Mouse (Mus musculus) ES-Bruce4 (cell line): ENCODE measurements around the gene Myom1. TPM values are rescaled to one million over a fixed set of nuclear protein-coding genes. Genes with fewer than 3 reads are reported as not detected.

ENCODE experiments used
- H3K27ac ChIP-seq: 2 replicates; pipeline ENCODE4 v1.5.1; 2012; ENCODE audit warnings: low read length, inconsistent platforms; ENCODE audit not compliant: insufficient read depth
- H3K27me3 ChIP-seq: 2 replicates; pipeline ENCODE4 v1.6.1; 2012; ENCODE audit warnings: mild to moderate bottlenecking, low read length, inconsistent platforms; ENCODE audit not compliant: control insufficient read depth, poor library complexity, insufficient read depth, severe bottlenecking
- H3K36me3 ChIP-seq: 2 replicates; pipeline ENCODE4 v1.6.1; 2012; ENCODE audit warnings: inconsistent platforms, mild to moderate bottlenecking, low read length, moderate library complexity; ENCODE audit not compliant: control insufficient read depth, poor library complexity, insufficient read depth, severe bottlenecking
- H3K4me1 ChIP-seq: one replicate; pipeline ENCODE4 v1.8.1; 2011; ENCODE audit warnings: low read length; ENCODE audit not compliant: control insufficient read depth, insufficient read depth
- H3K4me3 ChIP-seq: 2 replicates; pipeline ENCODE4 v1.5.1; 2011; ENCODE audit warnings: low read depth, mild to moderate bottlenecking, low read length
- H3K9ac ChIP-seq: 2 replicates; pipeline ENCODE4 v1.6.1; 2012; ENCODE audit warnings: low read depth, mild to moderate bottlenecking, inconsistent platforms; ENCODE audit not compliant: poor library complexity, severe bottlenecking
- H3K9me3 ChIP-seq: replicated peaks from 2 replicates; pipeline ENCODE4 v1.6.1; 2012; ENCODE audit warnings: mild to moderate bottlenecking, low read length, inconsistent platforms; ENCODE audit not compliant: control insufficient read depth, poor library complexity, insufficient read depth, severe bottlenecking
- CTCF ChIP-seq: IDR thresholded peaks from one replicate; pipeline ENCODE4 v1.8.1; 2011; ENCODE audit warnings: low read depth, low read length
- EP300 ChIP-seq: IDR thresholded peaks from 2 replicates; pipeline ENCODE4 v1.6.1; 2011; ENCODE audit warnings: low read depth, low read length; ENCODE audit not compliant: insufficient read depth
- POLR2A ChIP-seq: IDR thresholded peaks from one replicate; pipeline ENCODE4 v1.8.1; 2011; ENCODE audit warnings: low read length; ENCODE audit not compliant: insufficient read depth
- polyA plus RNA-seq: library from polyadenylated mRNA; stranded (reverse); fragments of >200 nt; gene quantifications from 2 replicates; pipeline ENCODE4 v1.2.4, GENCODE M21; 2011; ENCODE audit warnings: low read depth; ENCODE audit not compliant: missing spikeins, insufficient read depth, insufficient read length

Myom1 gene
- polyA plus RNA-seq, 1 experiment: 2.3 TPM

DNA sequence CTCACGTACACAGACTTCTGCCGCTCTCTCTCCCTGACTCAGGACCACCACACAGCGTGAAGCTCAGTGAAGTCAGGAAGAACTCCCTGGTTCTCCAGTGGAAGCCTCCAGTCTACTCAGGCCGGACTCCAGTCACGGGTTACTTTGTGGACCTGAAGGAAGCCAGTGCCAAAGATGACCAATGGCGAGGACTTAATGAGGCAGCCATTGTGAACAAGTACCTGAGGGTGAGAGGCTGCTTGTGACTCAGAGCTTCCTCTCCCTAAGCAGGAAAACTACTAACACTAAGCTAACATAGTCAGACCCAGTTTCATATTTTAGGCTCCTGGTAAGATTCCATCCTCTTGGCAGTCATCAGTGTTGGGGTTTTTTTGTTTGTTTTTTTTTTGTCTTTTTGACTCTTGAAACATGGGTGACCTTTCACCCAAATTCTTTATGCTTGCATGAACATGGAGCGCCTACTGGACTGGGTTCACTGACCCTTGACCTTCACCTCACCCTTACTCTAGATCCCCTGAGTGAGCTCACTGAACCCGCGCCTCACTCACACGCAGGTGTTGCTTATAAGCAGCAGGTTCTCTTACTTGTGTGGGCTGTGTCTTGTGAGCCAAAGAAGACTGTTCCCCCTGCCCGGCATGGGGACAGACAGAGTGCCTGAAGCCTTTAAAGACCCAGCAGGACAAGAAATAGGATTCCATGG is 87.5 kb downstream of the Myom1 start:
- no peaks in the 10 kb centered on the region for H3K27me3 ChIP-seq
- H3K4me1 ChIP-seq: no peaks in the 10 kb centered on the region
- TF ChIP-seq POLR2A: no peak
- TF ChIP-seq CTCF: no peak
- TF ChIP-seq EP300: no peak
- H3K9me3 ChIP-seq: no peaks in the 10 kb centered on the region
- H3K27ac ChIP-seq: no peak overlapping the region
- no peak overlapping the region for H3K4me3 ChIP-seq
- H3K36me3 ChIP-seq: no peaks in the 10 kb centered on the region
- no peak overlapping the region for H3K9ac ChIP-seq

DNA sequence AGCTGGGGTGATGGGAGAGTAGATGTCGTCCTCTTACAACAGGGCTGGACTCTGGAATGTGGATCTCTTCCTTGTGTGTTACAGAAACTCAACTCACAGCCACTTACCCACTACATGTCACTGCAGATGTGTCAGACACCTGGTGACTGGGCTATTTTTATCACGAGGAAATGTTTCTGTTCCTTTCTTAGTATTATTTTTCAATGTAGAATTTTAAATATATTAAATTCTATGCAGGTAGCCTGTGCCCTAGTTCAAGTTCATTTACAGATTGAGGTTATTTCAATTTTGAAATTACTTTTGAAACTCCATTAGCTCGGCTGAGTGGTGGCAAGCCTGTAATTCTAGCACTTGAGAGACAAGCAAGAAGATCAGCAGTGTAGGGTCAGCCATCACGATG is 88.6 kb downstream of the Myom1 start:
- Histone ChIP-seq H3K9me3 (no peaks in the 10 kb centered on the region), H3K27ac (no peak overlapping the region), H3K9ac (no peak overlapping the region), H3K4me3 (no peak overlapping the region), H3K36me3 (no peaks in the 10 kb centered on the region), H3K27me3 (no peaks in the 10 kb centered on the region), H3K4me1 (no peaks in the 10 kb centered on the region)
- no peak for TF ChIP-seq CTCF
- no peak for TF ChIP-seq EP300
- TF ChIP-seq POLR2A: no peak

DNA sequence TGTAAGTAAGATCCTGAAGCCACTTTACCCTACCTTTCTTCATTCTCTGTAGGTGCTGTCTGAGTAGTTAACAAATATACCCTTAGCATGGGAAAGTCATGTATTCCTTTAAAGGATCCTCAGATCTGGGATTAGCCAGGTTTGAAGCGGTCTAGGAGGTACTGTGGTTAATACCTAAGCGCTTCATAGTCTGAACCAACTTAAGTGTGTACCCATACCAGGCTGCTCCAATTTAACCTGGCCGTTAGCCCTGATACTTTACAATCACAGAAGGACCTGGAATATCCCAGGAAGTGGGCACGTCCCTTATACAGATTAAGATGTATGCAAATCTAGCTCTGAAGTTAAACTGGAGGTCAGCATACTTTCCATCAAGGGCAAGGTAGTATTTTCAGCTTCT is 89.9 kb downstream of the Myom1 start:
- Histone ChIP-seq H3K27me3 (no peaks in the 10 kb centered on the region), H3K36me3 (no peaks in the 10 kb centered on the region), H3K27ac (no peak overlapping the region), H3K9ac (no peak overlapping the region), H3K9me3 (no peaks in the 10 kb centered on the region), H3K4me3 (no peak overlapping the region), H3K4me1 (no peaks in the 10 kb centered on the region)
- TF ChIP-seq POLR2A (no peak), CTCF (no peak), EP300 (no peak)

DNA sequence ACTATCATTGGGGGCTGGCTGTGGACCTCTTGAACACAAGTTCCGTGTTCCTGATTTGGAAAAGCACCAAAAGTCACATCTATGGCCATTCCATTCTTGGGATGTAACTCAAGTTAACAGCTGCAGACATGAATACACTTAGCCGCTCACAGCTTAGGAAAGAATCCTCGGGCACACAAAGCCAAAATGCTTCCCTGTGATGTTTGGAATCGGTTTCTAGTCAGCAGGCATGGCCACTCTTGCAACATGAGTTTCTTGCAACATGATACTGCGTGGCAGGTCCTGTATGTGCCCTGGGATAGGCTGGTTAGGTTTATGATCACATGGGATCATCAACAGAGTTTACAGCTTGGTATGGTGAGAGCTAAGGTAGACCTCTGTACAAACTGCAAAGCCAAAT is 91.4 kb downstream of the Myom1 start:
- Histone ChIP-seq H3K4me1 (no peaks in the 10 kb centered on the region), H3K27ac (no peak overlapping the region), H3K4me3 (no peak overlapping the region), H3K27me3 (no peaks in the 10 kb centered on the region), H3K9me3 (no peaks in the 10 kb centered on the region), H3K9ac (no peak overlapping the region), H3K36me3 (no peaks in the 10 kb centered on the region)
- TF ChIP-seq CTCF (no peak), POLR2A (no peak), EP300 (no peak)

DNA sequence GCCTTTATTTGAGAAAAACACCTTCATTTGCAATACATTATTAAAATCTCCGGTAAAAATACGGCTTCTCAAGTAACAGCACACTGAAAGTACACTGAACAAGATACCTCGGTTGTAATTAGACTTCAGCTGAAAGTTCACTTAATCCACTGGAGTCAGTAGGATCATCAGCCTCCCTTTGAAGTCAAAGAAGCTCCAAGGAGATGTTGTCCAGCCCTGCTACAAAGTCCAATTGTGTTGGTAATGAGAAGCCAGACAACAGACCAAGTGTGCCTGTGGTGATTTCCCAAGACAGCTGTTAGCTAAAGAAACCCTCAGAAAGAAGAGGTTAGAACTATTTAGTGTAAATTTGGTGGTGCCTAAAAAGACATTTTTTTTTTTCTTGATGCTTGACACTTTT is 92.0 kb downstream of the Myom1 start:
- Histone ChIP-seq H3K27me3 (no peaks in the 10 kb centered on the region), H3K27ac (no peak overlapping the region), H3K4me3 (no peak overlapping the region), H3K4me1 (no peaks in the 10 kb centered on the region), H3K9ac (no peak overlapping the region), H3K9me3 (no peaks in the 10 kb centered on the region), H3K36me3 (no peaks in the 10 kb centered on the region)
- no peak for TF ChIP-seq EP300

DNA sequence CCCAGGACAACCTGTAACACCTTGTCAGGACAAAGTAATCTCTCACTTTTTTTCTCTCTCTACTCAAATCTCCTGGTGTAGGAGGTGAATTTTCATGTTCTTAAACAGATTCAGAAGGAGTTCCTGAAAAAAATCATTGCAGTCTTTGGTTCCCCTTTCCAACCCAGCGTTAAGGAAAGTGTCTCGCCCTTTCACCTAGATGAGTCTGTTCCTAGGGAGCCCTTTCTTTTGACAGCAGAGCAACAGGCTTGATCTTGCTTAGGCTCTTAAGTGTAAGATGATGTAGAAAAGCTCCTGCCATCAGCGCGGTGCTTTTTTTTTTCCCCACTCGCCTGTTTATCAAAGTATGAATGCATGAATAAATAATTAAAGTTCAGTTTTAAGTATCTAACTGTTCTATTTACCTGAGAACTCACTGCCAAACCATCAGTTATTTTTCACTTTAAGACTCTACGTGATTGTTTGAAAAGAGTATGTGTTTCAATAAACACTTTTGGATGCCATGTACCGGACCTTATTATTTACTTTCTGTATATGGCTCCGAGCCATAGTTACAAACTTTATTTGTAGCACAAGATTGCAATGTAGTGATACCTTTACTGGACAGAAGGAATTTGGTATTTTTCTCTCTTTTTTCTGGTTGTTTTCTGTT is 94.2 kb downstream of the Myom1 start:
- Histone ChIP-seq H3K27ac (no peak overlapping the region), H3K27me3 (no peaks in the 10 kb centered on the region), H3K36me3 (no peaks in the 10 kb centered on the region), H3K9me3 (no peaks in the 10 kb centered on the region), H3K9ac (no peak overlapping the region), H3K4me3 (no peak overlapping the region), H3K4me1 (no peaks in the 10 kb centered on the region)
- TF ChIP-seq EP300 (no peak), CTCF (no peak), POLR2A (no peak)
